Mouse (Mus musculus) c-Kit-positive CD71-positive TER-119-negative erythroid progenitor cells, embryonic 14.5 days (primary cell): ENCODE results near the gene Washc1.
"Not testable (repeated sequence)": the region's sequence is repeated elsewhere in the genome, so short reads cannot be mapped to it uniquely, and the experiment has no call there.

Experiments used
- DNase-seq: peaks from one replicate; pipeline ENCODE4 v3.0.0-alpha.2; 2013; ENCODE audit warnings: low read depth

The Washc1 gene

GRCm38 (mm10) chr17:66111402-66111959 lies at the start of gene Washc1:
Gene Washc1 (plus strand): TSS chr17:66111545.
- peak; percentile 87 for DNase-seq

GRCm38 (mm10) chr17:66065115-66065514 lies 46.2 kb upstream of the Washc1 start:
- DNase-seq = no peak

GRCm38 (mm10) chr17:66069036-66069435 lies 42.3 kb upstream of the Washc1 start:
- not testable (repeated sequence) for DNase-seq

- DNase-seq = no peak
These were observed 37.4 kb upstream of the Washc1 start for GRCm38 (mm10) chr17:66073971-66074370.

- no peak for DNase-seq
These were observed 35.5 kb upstream of the Washc1 start for GRCm38 (mm10) chr17:66075827-66076173.

- DNase-seq = no peak
These were observed 35.0 kb upstream of the Washc1 start for GRCm38 (mm10) chr17:66076174-66076927.

GRCm38 (mm10) chr17:66076934-66077333 lies 34.4 kb upstream of the Washc1 start, which contains the start of gene Ankrd12:
Gene Ankrd12 (minus strand): TSS chr17:66077089.
- DNase-seq = peak; percentile 90

GRCm38 (mm10) chr17:66077437-66077850 lies 33.9 kb upstream of the Washc1 start:
- DNase-seq = no peak

- DNase-seq = no peak
These were observed 26.9 kb upstream of the Washc1 start for GRCm38 (mm10) chr17:66084486-66084885.

GRCm38 (mm10) chr17:66085038-66085437 lies 26.3 kb upstream of the Washc1 start:
- DNase-seq = no peak

GRCm38 (mm10) chr17:66090251-66090650 lies 21.1 kb upstream of the Washc1 start:
- DNase-seq = no peak

GRCm38 (mm10) chr17:66091392-66091791 lies 20.0 kb upstream of the Washc1 start:
- DNase-seq = no peak

GRCm38 (mm10) chr17:66092065-66092464 lies 19.3 kb upstream of the Washc1 start:
- DNase-seq = no peak

GRCm38 (mm10) chr17:66092664-66093063 lies 18.7 kb upstream of the Washc1 start:
- DNase-seq = no peak

GRCm38 (mm10) chr17:66100566-66101379 lies 10.6 kb upstream of the Washc1 start:
- DNase-seq = no peak

GRCm38 (mm10) chr17:66101380-66102330 lies 9.7 kb upstream of the Washc1 start, which contains the start of gene Ndufv2:
Gene Ndufv2 (minus strand): TSS chr17:66101559.
- peak; percentile 95 for DNase-seq

- no peak for DNase-seq
These were observed 7.3 kb upstream of the Washc1 start for GRCm38 (mm10) chr17:66104076-66104475.

GRCm38 (mm10) chr17:66106601-66107267 lies 4.6 kb upstream of the Washc1 start:
- DNase-seq = peak; percentile 55

GRCm38 (mm10) chr17:66107466-66107865 lies 3.9 kb upstream of the Washc1 start:
- DNase-seq = no peak

GRCm38 (mm10) chr17:66108198-66108597 lies 3.1 kb upstream of the Washc1 start:
- no peak for DNase-seq

- DNase-seq = no peak
These were observed 599 bp upstream of the Washc1 start for GRCm38 (mm10) chr17:66110746-66111145.
